ENCODE assay signal across 7 mouse cellular contexts in genomic region chr3:97227259-97228005, GRCm38 (mm10).
DNase-seq lines count a peak whose midpoint lies in the region; ATAC-seq and TF ChIP-seq lines count a peak whose summit lies in the region.

No protein-coding gene starts in this region.

- peak; percentile 96 for DNase-seq in adrenal gland, postnatal 25 days
- peak; percentile 93 to 95 for DNase-seq in heart, adult 2 months
- peak; percentile 94 to 95 for DNase-seq in kidney, adult 8-10 months
- DNase-seq in spleen, postnatal 10 days (ENCODE audit: low spot score in 2 of 2): peak; percentile 70 to 92

- intact Hi-C loops in heart, adult 2 months (cut with DNase I): loop anchor here (1.0 to 5.0 kb wide), 2 partner anchors 70 kb away; partner anchors contain the start of genes Acp6 and Bcl9

- no peaks in the 10 kb centered on the region for H3K79me2 ChIP-seq in heart, adult 2 months (replicated peaks; ENCODE audit: control insufficient read depth, insufficient read depth, low read length)

- WGBS in embryonic facial prominence, embryonic 12.5 days: under 1% methylated on average over 28 of the region's 79 CpGs
- 2% methylated on average over 63 of the region's 79 CpGs for WGBS in heart, adult 2 months
- under 1% methylated on average over 50 of the region's 79 CpGs for WGBS in limb, embryonic 13.5 days
- 1% methylated on average over 29 of the region's 79 CpGs for WGBS in midbrain, embryonic 16.5 days

- peaks cover 31% of the 10 kb centered on the region for H3K4me1 ChIP-seq in embryonic facial prominence, embryonic 12.5 days
- H3K4me1 ChIP-seq in heart, adult 2 months (ENCODE audit: control insufficient read depth, insufficient read depth, low read length): peaks cover 3% of the 10 kb centered on the region; the same call in 1 of the 2 replicates
- H3K4me1 ChIP-seq in limb, embryonic 13.5 days: peaks cover 45% of the 10 kb centered on the region
- peaks cover 35% of the 10 kb centered on the region for H3K4me1 ChIP-seq in midbrain, embryonic 16.5 days (ENCODE audit: control insufficient read depth, insufficient read depth, low read length)

- peaks cover 15% of the 10 kb centered on the region; the same call in 1 of the 2 replicates for H3K36me3 ChIP-seq in embryonic facial prominence, embryonic 12.5 days
- no peaks in the 10 kb centered on the region for H3K36me3 ChIP-seq in heart, adult 2 months (ENCODE audit: control insufficient read depth, insufficient read depth, low read length)
- peaks cover 19% of the 10 kb centered on the region for H3K36me3 ChIP-seq in limb, embryonic 13.5 days
- H3K36me3 ChIP-seq in midbrain, embryonic 16.5 days (ENCODE audit: control insufficient read depth, insufficient read depth, low read length): no peaks in the 10 kb centered on the region

- peak overlapping the region; percentile 97 for H3K27ac ChIP-seq in embryonic facial prominence, embryonic 12.5 days
- peak overlapping the region; percentile 87 for H3K27ac ChIP-seq in heart, adult 2 months
- peak overlapping the region; percentile 94 for H3K27ac ChIP-seq in limb, embryonic 13.5 days
- peak overlapping the region; percentile 89 for H3K27ac ChIP-seq in midbrain, embryonic 16.5 days (ENCODE audit: low read length)

- peak; percentile 91 for ATAC-seq in embryonic facial prominence, embryonic 12.5 days (ENCODE audit: insufficient number of reproducible peaks, insufficient read depth, low FRiP score, low TSS enrichment)
- ATAC-seq in limb, embryonic 13.5 days (ENCODE audit: low FRiP score, low read depth): peak; percentile 89
- peak; percentile 91 for ATAC-seq in midbrain, embryonic 16.5 days

- H3K27me3 ChIP-seq in embryonic facial prominence, embryonic 12.5 days: no peaks in the 10 kb centered on the region
- H3K27me3 ChIP-seq in heart, adult 2 months (ENCODE audit: control insufficient read depth, insufficient read depth, low read length): no peaks in the 10 kb centered on the region
- no peaks in the 10 kb centered on the region for H3K27me3 ChIP-seq in limb, embryonic 13.5 days
- H3K27me3 ChIP-seq in midbrain, embryonic 16.5 days (ENCODE audit: control insufficient read depth, insufficient read depth, low read depth, low read length): no peaks in the 10 kb centered on the region

- peak overlapping the region; percentile 87 for H3K4me3 ChIP-seq in embryonic facial prominence, embryonic 12.5 days
- peak overlapping the region; percentile 80 for H3K4me3 ChIP-seq in heart, adult 2 months
- peak overlapping the region; percentile 75 for H3K4me3 ChIP-seq in limb, embryonic 13.5 days
- H3K4me3 ChIP-seq in midbrain, embryonic 16.5 days (ENCODE audit: low read depth, low read length): peak overlapping the region; percentile 90

- H3K4me2 ChIP-seq in embryonic facial prominence, embryonic 12.5 days (replicated peaks): peak overlapping the region; percentile 85
- peak overlapping the region; percentile 73 for H3K4me2 ChIP-seq in limb, embryonic 13.5 days (replicated peaks)
- peak overlapping the region; percentile 82 for H3K4me2 ChIP-seq in midbrain, embryonic 16.5 days (ENCODE audit: low read length)

- TF ChIP-seq CTCF in heart, adult 2 months (IDR thresholded peaks at IDR 0.05): peak; percentile 39

- no peaks in the 10 kb centered on the region for H3K9me3 ChIP-seq in embryonic facial prominence, embryonic 12.5 days
- H3K9me3 ChIP-seq in limb, embryonic 13.5 days: no peaks in the 10 kb centered on the region
- no peaks in the 10 kb centered on the region for H3K9me3 ChIP-seq in midbrain, embryonic 16.5 days (replicated peaks; ENCODE audit: control insufficient read depth, low read length, poor library complexity, severe bottlenecking)

- peak; percentile 62 for TF ChIP-seq POLR2A in heart, adult 2 months (IDR thresholded peaks at IDR 0.05; ENCODE audit: insufficient read depth, low read depth, low read length)

- TF ChIP-seq EP300 in heart, adult 2 months (IDR thresholded peaks at IDR 0.05; ENCODE audit: insufficient read depth, low read depth, low read length): 0 out of 2 replicates have a peak, but pooled peaks have one; percentile 22

- H3K9ac ChIP-seq in embryonic facial prominence, embryonic 12.5 days: peak overlapping the region; percentile 95
- H3K9ac ChIP-seq in heart, adult 2 months (ENCODE audit: low read depth, low read length): peak overlapping the region; percentile 74
- peak overlapping the region; percentile 92 for H3K9ac ChIP-seq in limb, embryonic 13.5 days
- H3K9ac ChIP-seq in midbrain, embryonic 16.5 days (ENCODE audit: low read depth, low read length): peak overlapping the region; percentile 93

Comparison
In these comparisons a context has a peak if more than half of its experiments do, and no peak if none do; other contexts are left out.
1. Peak in every context shown above with its lines: DNase-seq, ATAC-seq, H3K4me3 ChIP-seq and H3K27ac ChIP-seq.